Comparison of ENCODE assay signal across 20 mouse cellular contexts in the genomic region with DNA sequence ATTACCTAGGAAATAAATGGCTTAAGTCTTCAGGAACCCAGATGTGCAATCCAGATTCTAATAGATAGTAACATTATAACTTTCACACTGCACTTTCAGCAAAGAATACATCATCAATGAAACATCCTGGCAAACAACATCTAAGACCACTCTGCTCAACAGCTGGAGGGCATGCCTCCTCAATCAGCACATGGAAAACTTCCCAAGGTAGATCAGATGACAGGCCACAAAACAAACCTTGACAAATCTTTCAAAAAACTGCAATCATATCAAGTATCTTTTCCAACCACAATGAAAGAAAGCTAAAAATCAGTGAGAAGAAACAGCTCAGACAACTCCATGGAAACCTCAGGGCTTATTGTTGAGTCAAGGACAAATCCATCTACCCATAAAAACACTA.
"Had no signal": no experiment of that assay in that cellular context is flagged by ENCODE, and none has a peak within 500 bp of the region (broad histone marks: within the 10 kb centered on the region; RNA-seq: fewer than 3 reads in every experiment).

No protein-coding gene starts in this region.

- H3K27me3 ChIP-seq: lung, embryonic 15.5 days; megakaryocyte, embryonic 14.5 days; midbrain, embryonic 13.5 days; midbrain, embryonic 15.5 days; neural tube, embryonic 12.5 days had no signal

- H3K4me1 ChIP-seq: lung, embryonic 15.5 days; megakaryocyte, embryonic 14.5 days; midbrain, embryonic 13.5 days; midbrain, embryonic 15.5 days; neural tube, embryonic 12.5 days had no signal

- H3K4me3 ChIP-seq: lung, embryonic 15.5 days; megakaryocyte, embryonic 14.5 days; midbrain, embryonic 13.5 days; midbrain, embryonic 15.5 days; neural tube, embryonic 12.5 days had no signal

- H3K4me2 ChIP-seq: lung, embryonic 15.5 days; midbrain, embryonic 11.5 days; midbrain, embryonic 13.5 days; midbrain, embryonic 15.5 days; neural tube, embryonic 12.5 days had no signal

- H3K9me3 ChIP-seq: lung, embryonic 15.5 days; megakaryocyte, embryonic 14.5 days; midbrain, embryonic 13.5 days; midbrain, embryonic 15.5 days; neural tube, embryonic 12.5 days had no signal

- ATAC-seq: liver, postnatal 0 days; lung, postnatal 0 days; midbrain, embryonic 13.5 days; midbrain, embryonic 15.5 days had no signal

- H3K36me3 ChIP-seq: lung, embryonic 15.5 days; midbrain, embryonic 13.5 days; midbrain, embryonic 15.5 days; neural tube, embryonic 12.5 days had no signal

- H3K27ac ChIP-seq: lung, embryonic 15.5 days; macrophage; midbrain, embryonic 13.5 days; midbrain, embryonic 15.5 days; neural tube, embryonic 12.5 days had no signal

- DNase-seq: liver, postnatal 0 days; lung, adult 2 months; lung, postnatal 14 days; lung, postnatal 36 days; retina, postnatal 1 day; right cerebral cortex, adult 18-20 months; right cerebral cortex, postnatal 25 days; right cerebral cortex, postnatal 4 days; spleen, adult 18-20 months; thymus, adult 18-20 months; thymus, postnatal 14 days; thymus, postnatal 36 days had no signal

- H3K9ac ChIP-seq: liver, postnatal 0 days; lung, embryonic 15.5 days; midbrain, embryonic 13.5 days; midbrain, embryonic 15.5 days; neural tube, embryonic 12.5 days had no signal
